Mouse (Mus musculus): Measurements from ENCODE around the gene Pomt2.

- no peak for TF ChIP-seq CTCF (IDR thresholded peaks at IDR 0.05; ENCODE audit: low read depth)
- no peak for TF ChIP-seq EP300 (IDR thresholded peaks at IDR 0.05; ENCODE audit: low read depth)
Measured at GRCm38 (mm10) chr12:87138768-87139167, 9.0 kb downstream of the Pomt2 start.

Measured in liver, embryonic 14.5 days (tissue).